Mouse (Mus musculus) c-Kit-positive CD71-positive TER-119-positive erythroid progenitor cells, embryonic 14.5 days (primary cell): ENCODE data around the gene Slc2a12.

Source experiments
- DNase-seq: peaks from one replicate; pipeline ENCODE4 v3.0.0-alpha.2; 2013; ENCODE audit warnings: low spot score

Slc2a12 gene

DNA sequence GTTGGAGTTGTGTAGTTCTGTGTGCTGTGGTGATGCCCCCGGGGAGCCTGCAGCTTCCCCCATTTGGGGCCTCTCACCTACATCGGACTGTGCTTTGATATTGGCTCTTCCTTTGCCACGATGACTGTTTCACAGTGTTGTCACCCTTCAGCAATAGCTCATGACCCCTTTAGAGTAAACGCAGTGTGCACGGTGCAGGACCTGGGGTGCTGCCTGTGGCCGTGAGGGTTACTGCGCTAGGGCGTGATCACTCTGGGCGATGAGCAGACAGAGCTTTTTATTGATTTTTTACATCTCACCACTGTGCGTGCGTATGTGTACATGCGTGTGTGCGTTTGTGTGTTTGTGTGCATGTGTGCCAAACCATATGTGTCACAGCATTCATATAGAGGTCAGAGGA lies 23.7 kb downstream of the Slc2a12 start:
- no peak for DNase-seq

DNA sequence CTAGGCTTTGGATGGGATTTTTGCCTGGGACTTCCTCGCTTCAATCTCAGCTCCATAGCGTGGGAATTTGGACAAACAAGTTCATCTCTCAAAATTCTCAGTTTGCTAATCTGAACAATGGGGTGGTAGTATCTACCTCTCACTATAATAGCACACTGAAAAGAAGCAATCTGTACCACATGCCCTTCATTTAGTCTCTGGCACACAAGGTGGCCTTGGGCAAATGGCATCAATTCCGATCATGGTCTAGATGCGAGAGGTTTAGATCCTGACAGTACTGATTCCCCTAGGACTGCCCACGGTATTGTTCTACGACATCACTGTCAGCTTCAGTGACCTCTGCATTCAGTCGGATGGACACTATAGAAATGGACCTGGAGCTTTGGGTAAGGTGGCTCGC lies 29.4 kb downstream of the Slc2a12 start:
- no peak for DNase-seq

DNA sequence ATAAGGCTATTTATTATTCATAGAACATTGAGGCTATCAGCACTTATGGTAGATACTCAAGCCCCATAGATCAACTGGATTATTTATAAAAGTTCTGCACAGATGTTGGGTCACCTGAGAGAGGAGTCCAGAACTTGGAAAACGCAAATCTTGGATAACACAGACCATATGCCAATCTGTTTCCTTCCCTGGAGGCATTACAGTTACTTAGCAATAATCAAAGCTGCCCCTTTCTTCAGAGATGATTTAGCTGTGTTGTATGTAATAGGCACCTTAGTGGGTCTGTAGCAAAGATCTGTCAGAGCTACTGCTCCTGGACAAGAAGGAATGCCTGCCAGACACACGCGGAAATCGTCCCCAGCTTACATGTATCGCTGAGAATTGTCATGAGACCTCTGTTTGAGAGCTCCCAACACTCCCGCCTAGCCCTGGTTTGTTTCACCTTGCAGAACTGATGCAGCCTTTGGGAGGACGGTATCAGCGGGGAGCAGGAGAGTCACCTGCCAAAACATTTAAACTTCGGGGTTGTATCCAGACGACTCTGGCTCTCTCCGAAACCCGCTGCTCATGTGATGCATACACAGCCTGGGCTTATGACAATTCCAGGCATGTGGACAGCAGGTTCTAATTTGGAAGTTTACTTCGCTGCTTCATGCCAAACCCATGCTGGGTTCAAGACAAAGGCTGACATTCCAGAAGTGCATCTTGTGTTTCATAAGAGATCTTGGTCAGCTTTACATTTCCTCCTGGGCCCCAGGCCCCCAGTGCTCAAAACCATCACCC lies 31.2 kb downstream of the Slc2a12 start:
- DNase-seq: no peak

DNA sequence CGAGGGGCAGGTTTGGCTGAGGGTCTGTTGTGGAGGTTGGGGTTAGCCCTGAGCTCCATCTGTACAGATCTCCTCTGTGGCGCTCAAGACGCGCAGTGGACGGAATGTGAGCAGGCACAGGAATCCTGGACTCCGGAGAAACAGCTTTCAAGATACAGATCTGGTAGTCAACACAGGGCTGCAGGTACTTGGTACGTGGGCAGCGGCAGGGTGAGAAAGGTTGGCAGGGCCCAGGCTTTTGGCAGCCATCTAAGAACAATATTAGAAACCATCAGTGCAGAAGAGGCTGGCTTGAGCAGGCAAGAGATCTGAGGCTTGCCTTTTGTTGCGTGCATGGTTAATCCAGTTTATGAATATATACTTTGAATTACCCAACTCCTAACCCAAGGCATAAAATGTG lies 51.4 kb downstream of the Slc2a12 start:
- no peak for DNase-seq

DNA sequence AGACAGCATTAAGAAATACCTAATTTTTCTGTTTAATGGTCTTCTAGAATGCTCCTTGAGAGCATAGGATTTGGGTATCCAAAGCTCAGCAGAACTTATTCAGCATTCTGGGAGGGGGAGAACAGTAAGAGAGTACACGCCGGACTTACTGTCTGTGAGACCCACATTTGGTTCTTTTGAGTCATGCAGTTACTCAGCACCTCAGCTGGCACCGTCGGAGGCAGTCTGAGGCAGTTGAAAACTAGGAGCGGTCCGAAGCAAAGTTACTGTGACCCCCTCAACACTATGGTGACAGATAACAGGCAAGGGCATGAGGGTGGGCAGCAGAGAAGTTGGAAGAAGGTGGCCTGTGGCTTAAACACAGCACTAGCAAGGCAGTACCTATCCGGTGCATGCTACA lies 52.1 kb downstream of the Slc2a12 start:
- no peak for DNase-seq

DNA sequence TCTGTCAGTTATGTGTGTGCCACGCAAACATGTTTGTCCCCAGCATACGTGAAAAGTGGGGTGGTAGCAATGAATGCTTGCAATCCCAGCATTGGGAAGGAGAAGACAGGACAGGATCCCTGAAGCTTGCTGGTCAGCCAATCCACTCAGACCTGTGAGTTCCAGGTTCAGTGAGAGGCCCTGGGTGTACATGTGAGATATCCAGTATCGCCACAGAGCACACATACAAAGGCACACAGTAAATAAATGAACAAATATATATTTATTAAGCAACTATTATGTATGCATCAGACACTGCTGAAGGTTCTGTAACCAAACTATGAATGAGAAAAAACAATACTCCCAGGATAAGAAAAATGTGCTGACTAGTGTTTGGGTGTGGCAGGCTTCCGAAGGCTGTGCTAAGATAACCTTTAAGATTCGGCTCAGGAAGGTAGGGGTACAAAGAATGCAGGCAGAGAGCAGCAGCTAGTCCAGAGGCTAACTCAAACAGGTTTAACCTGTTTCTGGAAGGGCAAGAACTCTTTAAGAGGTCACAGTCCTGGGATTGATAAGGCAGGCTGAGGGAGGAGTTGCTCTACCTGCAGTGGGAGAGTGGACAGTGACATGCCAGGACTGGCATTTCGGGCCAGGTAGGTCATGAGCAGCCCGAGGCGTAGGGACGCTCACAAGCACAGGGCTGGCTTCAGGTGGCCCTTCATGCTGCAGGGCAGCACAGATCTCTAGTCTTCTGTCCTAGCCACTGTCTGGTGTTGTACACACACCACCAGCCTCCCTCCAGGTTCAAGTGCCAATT lies 53.5 kb downstream of the Slc2a12 start:
- no peak for DNase-seq

DNA sequence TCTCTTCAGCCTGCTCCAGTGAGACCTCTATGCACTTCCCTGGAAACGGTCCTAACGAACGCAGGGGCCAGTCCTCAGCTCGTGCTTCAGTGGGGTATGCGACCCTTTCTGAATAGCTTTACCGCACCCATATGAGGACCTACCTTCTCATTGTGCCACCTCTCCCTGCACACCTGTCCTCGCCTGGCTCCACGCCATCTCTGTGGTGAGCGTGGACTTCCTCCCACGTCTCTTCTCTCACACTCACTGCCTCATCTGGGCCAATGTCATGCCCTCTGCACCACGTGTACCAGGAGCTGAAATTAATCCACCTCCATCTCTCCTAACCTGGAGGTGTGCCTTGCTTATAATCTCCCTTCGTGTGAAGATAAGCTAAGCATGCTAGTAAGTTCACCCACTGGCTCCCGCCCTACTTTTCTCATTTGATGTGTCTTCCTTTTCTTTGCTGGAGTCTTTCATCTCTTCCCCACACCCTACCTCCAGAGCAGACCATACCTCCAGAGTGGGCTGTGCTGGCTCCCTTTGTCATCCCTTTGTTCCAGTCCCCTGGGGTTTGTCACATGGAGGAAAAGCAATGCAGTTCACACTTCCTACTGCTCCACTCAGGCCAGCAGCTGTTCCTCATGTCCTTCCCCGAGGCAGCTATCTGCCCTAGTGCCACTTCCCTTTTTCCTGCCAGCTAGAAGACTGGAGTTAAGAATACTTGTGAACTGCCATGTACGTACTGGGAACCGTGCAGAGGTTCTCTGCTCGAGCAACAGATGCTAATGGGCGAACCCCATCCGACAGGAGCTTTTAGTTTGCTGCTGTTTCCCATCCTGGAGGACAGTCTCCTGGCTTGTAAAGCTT lies 54.9 kb downstream of the Slc2a12 start:
- no peak for DNase-seq

DNA sequence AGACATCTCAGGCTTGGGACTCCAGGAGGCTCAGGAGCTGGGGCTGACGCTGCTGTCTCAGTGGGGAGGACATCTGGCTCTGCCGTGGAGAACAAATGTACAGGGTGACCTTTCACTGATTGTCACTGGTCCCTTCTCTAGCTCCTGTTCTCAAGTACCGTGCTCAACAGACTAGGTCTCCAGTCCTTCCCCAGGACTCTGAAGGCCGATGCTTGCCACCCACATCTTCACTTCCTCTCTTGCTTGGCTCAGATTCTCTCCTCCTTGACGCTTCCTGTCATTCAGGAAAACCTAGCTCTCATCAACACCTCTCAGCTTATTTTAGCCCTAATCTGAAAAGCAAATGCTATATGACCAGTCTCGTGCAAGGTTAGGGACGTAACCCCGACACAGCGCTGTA lies 56.0 kb downstream of the Slc2a12 start:
- DNase-seq: no peak

DNA sequence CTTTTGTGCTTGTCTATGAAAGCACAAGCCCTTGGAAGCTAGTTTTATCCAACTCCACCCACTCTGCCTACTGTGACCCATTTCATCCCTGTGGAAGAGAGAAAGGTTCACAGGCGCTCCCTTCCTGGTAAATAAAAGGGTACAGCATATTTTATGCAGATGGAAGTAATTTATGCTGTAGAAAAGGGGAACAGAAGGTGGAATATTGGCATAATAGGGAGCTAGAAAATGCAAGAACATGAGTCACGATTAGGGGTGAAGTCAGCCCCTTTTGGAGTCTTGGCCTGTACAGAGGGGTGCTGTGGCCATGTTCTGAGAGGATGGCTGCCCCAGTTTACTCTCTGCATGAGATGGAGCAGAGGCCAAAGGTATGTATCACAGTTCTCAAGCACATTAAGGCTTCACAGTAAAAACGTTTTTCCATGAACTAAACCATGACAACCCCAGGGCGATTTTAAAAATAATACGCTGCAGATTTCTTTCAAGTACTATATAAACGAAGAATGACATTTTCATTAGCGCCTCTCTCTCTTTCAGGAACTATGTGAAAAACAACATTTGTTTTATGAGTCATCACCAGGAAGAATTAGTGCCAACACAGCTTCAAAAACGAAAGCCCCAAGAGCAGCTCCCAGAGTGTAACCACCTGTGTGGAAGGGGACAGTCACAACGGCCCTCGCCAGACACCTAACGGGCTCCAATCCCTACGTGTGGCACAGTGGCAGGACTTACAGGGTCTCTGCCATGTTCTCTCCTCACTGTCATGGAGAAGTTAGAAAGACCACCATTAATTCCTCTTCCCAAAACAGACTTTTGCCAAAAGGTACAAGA lies 56.9 kb downstream of the Slc2a12 start:
- no peak for DNase-seq

DNA sequence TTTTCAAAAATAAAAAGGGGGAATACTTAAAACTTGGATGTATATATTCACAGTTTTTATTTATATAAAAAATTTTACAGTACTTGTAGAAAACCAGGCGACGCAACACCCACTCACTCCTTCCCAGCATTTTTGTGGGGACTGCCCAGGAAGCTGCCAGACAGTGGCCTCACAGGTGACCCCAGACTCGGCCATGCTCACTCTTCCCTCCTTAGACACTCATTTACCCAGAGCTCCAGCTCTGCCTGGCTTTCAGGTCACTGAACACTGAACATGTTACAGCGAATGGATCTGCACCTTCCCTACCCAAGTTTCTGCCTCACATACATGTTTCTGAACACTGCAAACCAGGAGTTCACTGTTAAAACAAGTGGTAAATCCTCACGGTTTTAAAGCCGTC lies 59.0 kb downstream of the Slc2a12 start:
- DNase-seq: no peak

DNA sequence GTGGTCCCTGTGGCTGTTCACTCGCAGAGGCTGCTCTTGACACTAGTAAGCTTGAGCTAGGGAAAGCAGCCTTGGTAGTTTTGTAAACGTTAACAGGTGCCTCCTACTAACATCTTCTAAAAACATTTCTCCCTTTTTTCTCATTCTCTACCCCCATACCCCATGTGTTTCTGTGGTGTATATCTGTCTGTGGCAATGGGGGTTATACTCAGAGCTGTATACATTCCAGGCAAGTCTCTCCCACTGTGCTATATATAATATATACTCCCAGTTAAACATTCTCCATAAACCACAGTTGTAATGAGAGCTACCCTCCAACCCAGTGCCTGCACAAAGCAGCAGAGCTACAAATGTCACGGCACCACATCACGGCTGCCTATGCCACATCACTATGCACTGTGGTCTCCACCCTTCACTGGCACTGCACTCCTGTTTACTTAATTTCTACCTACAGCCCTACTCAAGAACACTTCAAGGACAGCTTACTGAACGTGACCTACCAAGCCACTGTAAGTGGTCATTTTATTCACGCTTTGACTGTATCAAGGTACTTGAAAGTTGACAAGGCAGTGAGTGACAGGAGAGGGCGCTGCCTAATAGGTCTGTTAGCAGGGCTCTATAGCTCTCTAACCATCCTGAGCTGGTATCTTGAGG lies 63.5 kb downstream of the Slc2a12 start:
- DNase-seq: no peak

DNA sequence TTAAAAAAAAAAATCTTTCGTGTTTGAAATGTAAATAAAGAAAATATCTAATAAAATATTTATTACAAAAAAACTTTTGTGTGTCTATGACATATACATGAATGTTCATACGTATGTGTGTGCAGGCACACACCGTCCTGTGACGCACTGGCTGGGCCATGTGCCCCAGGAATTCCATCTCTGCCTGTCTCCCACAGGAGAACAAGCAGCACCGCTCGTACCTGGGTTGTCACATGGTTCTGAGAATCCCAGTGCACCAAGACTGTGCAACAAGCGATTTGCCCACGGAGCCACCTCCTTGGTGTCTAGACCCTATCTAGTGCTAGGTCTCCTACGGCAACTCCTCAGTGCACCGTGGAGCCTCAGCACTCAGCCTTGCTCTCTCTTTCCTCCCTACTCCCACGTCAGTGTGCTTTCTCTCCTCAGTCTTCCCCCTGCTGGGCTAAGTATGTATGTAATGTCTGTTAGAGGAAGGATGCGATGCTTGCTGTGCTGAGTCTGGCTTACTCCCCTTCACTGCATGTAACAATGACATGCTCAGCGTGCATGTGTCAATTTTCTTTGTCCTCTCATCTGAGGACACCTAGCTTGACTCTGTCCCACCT lies 65.5 kb downstream of the Slc2a12 start:
- DNase-seq: no peak

DNA sequence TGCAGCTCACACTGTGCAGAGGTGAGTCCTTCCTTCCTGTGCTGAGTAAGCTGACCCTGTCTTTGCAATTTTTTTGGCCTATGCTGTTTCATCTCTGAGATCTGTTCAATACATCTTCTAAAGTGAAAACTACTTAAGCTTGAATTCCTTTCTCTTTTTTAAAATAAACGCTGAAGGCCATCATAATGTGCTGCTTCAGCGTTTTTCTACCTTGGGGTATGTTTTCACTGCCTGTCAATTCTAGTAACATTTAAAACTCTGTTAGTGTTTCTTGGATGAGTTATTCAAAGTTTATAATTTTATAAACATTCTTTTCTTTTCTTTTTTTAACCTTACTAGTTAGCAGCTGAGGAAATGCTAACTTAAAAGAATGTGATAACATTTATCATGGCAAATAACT lies 68.1 kb downstream of the Slc2a12 start:
- DNase-seq: no peak

DNA sequence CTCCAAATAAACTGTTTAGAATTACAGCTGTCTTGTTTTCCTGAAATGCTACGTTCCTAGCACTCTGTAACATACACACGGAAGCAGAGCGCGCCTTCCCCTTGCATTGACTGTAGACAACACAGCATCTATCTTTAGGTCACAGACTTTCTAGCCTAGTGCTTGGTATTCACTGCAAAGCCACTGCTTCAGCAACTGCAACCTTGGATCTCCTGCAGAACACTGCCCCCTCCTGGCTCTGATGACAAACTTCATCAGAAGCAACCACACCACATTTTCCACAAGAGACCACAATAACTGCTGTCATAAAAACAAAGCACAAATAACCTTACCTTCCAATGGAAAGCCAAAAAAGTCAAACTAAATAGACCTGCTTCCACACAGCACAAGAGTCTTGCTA lies 69.7 kb downstream of the Slc2a12 start:
- no peak for DNase-seq

DNA sequence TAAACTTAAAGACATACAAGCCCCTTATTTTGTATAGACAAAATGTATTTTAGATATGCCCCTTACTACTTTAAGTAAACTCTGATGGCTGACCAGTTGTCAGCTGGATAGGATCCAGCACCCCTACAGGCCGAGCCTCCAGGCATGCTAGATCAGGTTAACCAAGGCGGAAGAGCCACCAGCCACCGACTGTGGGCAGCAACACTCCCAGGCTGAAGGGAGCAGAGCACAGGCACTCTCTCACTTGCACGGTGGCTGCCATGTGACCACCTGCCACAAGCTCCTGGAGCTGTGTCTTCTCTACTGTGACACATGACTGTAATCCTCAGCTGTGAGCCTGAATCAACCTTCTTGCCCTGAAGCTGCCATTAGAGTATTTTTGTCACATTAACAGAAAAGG lies 73.7 kb downstream of the Slc2a12 start:
- no peak for DNase-seq

DNA sequence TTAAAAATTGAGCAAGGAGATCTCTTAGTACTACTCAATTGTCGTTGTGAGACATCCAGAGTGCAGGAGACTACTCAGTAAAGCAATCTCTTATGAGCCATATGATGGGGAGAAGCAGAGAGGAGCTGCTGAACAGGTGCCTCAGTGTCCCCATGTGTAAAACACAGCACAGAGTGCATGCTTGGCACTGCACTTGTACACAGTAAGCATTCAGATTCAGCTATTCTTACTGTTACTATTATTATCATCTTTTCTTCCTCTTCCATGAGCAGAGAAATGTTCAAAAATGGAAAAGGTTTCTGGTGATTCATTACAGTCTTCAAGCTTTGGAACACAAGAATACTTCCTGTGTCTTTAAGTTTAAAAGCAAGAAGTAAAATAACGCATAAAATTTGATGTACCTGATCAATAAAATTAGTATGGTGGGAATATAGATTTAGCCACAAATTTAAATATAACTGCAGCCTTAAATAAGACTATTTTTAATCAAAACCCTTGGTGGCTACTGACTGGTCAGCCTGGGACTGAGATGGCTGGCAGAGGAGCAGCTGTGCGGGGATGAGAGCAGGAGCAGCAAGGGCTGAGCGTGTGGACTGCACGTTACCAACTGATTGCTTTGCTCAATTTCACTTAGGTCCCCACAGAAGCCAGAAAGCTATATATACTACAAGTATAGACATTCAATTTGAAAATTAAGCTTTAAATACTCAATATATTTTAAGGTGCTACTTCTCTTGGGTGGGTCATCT lies 76.1 kb downstream of the Slc2a12 start:
- no peak for DNase-seq

DNA sequence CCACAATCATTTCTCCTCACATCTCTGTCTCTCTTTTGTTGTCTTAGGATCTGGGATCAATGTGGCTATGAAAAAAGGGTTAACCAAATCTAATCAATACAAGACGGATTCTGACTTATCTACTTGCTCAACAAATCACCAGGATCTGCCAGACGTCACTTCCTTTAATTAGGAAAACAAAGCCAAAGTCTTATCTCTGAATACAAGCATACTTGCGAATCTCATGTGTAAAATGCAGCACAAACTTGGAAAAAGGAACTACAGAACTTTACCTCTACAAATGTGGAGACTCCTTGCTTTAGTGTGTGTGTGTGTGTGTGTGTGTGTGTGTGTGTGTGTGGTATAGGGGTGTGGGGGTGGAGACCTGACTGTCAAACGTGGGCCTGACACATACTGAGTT lies 80.4 kb downstream of the Slc2a12 start:
- no peak for DNase-seq

DNA sequence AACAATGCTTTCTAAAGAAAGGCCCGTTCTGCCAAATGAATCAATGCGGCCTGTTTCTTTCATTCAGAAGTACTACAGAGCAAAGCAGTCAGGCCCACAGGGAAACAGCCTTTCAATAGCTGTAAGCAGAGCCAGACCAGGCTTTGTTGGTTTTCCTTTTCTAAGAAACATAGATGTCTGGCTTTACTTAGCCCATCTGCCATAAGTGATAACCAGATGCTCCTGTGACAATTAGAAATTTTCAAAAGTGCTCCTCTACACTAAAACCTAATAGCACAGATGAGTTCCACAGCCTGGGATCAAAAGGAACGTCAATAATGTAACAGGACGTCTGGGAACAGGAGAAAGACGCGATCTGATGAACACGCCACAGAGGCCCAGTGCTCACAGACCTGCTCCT lies 81.5 kb downstream of the Slc2a12 start:
- DNase-seq: no peak

DNA sequence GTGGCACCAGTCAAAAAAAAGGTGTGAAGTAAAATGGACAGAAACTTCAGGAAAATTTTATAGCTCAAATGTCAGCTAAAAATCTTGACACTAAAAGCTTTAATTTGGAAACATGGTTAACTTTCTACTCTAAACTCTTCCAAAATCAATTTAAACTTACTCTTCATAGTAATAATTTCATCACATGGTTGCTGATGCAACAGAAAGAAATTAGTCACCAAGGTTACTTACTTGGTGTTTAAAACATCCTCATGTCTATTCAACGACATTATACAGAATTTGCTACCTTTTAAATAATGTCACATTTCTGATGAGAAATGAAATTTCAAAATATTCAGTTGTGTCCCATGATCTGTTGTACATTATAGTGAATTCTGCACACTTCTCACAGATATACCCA lies 83.4 kb downstream of the Slc2a12 start:
- DNase-seq: no peak
